Mouse (Mus musculus) lung, embryonic 14.5 days (tissue): ENCODE data around the gene Cacna1c. TPM values are rescaled to one million over a fixed set of nuclear protein-coding genes. Genes with fewer than 3 reads are reported as not detected.

Experiments
- ATAC-seq: fragments of 200-750 bp; cut with Nextera tagmentation; 2 replicates; pipeline ENCODE4 v1.8.0; 2017; ENCODE audit warnings: mild to moderate bottlenecking, moderate TSS enrichment, moderate library complexity; ENCODE audit not compliant: insufficient read depth
- DNase-seq: peaks from one replicate; pipeline ENCODE4 v3.0.0-alpha.2; 2015
- H3K27ac ChIP-seq: fragments of 300-500 bp; sonication (generic); 2 replicates; pipeline ENCODE4 v1.5.1; 2014; ENCODE audit warnings: low read depth, mild to moderate bottlenecking, moderate library complexity
- H3K27me3 ChIP-seq: fragments of 300-500 bp; sonication (generic); 2 replicates; pipeline ENCODE4 v1.6.1; 2014; ENCODE audit warnings: low read length, control low read depth; ENCODE audit not compliant: insufficient read depth
- H3K36me3 ChIP-seq: fragments of 300-500 bp; sonication (generic); 2 replicates; pipeline ENCODE4 v1.6.1; 2014; ENCODE audit warnings: control low read depth; ENCODE audit not compliant: insufficient read depth
- H3K4me1 ChIP-seq: fragments of 300-500 bp; sonication (generic); 2 replicates; pipeline ENCODE4 v1.6.1; 2014; ENCODE audit warnings: antibody characterized with exemption, control low read depth; ENCODE audit not compliant: insufficient read depth
- H3K4me2 ChIP-seq: fragments of 300-500 bp; sonication (generic); 2 replicates; pipeline ENCODE4 v1.6.1; 2014; ENCODE audit warnings: mild to moderate bottlenecking
- H3K4me3 ChIP-seq: fragments of 300-500 bp; sonication (generic); 2 replicates; pipeline ENCODE4 v1.5.1; 2014; ENCODE audit warnings: low read depth, low read length
- H3K9ac ChIP-seq: fragments of 300-500 bp; sonication (generic); 2 replicates; pipeline ENCODE4 v1.6.1; 2014
- H3K9me3 ChIP-seq: fragments of 300-500 bp; sonication (generic); 2 replicates; pipeline ENCODE4 v1.6.1; 2016; ENCODE audit warnings: low read depth, low read length, control low read depth
- CTCF ChIP-seq: IDR thresholded peaks from 2 replicates; pipeline ENCODE4 v1.5.1; 2016; ENCODE audit warnings: antibody characterized with exemption, low read depth
- WGBS: fragments of 180-500 bp; shearing (Covaris S2); extraction: QIAGEN DNeasy Blood & Tissue Kit; methylation state at CpG from one replicate; pipeline ENCODE4 v1.1.7; 2014; 5-methylcytosine and 5-hydroxymethylcytosine counted together
- polyA plus RNA-seq: library from polyadenylated mRNA; unstranded; fragments of >200 nt; fragmentation: Nextera tagmentation; extraction: Ambion mirVana; gene quantifications from 2 replicates; pipeline ENCODE4 v1.2.1, GENCODE M21; 2014

Cacna1c gene
- polyA plus RNA-seq, 1 experiment from 2014 or later, result 10.6 TPM

GRCm38 (mm10) chr6:119083559-119083958, 112.7 kb downstream of the Cacna1c start:
- Histone ChIP-seq H3K9me3 (no peaks in the 10 kb centered on the region), H3K4me1 (peaks cover 33% of the 10 kb centered on the region), H3K36me3 (no peaks in the 10 kb centered on the region), H3K27ac (0 out of 2 replicates have a peak overlapping the region, but pooled peaks have one; percentile 3), H3K4me2 (no peak overlapping the region), H3K9ac (no peak overlapping the region), H3K4me3 (no peak overlapping the region), H3K27me3 (no peaks in the 10 kb centered on the region)
- TF ChIP-seq CTCF, result no peak
- ATAC-seq (peak; percentile 19; the same call in 1 of the 2 replicates), DNase-seq (peak; percentile 60)
- WGBS, result 33% methylated on average over 7 of the region's 7 CpGs

GRCm38 (mm10) chr6:119082662-119083061, 113.6 kb downstream of the Cacna1c start:
- Histone ChIP-seq H3K9me3 (no peaks in the 10 kb centered on the region), H3K4me2 (no peak overlapping the region), H3K27me3 (no peaks in the 10 kb centered on the region), H3K27ac (no peak overlapping the region), H3K36me3 (no peaks in the 10 kb centered on the region), H3K4me3 (no peak overlapping the region), H3K4me1 (peaks cover 27% of the 10 kb centered on the region), H3K9ac (no peak overlapping the region)
- DNase-seq (no peak), ATAC-seq (no peak)
- 71% methylated on average over 8 of the region's 8 CpGs for WGBS
- TF ChIP-seq CTCF, result no peak

GRCm38 (mm10) chr6:119081650-119082049, 114.6 kb downstream of the Cacna1c start:
- H3K27ac ChIP-seq, result no peak overlapping the region
- no peak for DNase-seq
- H3K4me1 ChIP-seq, result peaks cover 27% of the 10 kb centered on the region
- no peak overlapping the region for H3K4me3 ChIP-seq
- H3K4me2 ChIP-seq, result no peak overlapping the region
- H3K9ac ChIP-seq, result no peak overlapping the region
- ATAC-seq, result no peak
- no peaks in the 10 kb centered on the region for H3K9me3 ChIP-seq
- no peaks in the 10 kb centered on the region for H3K36me3 ChIP-seq
- WGBS, result 83% methylated on average over 12 of the region's 12 CpGs
- H3K27me3 ChIP-seq, result no peaks in the 10 kb centered on the region
- TF ChIP-seq CTCF, result no peak

GRCm38 (mm10) chr6:119079626-119080025, 116.6 kb downstream of the Cacna1c start:
- DNase-seq, result peak; percentile 44
- H3K9me3 ChIP-seq, result no peaks in the 10 kb centered on the region
- ATAC-seq, result no peak
- peaks cover 19% of the 10 kb centered on the region for H3K4me1 ChIP-seq
- no peak overlapping the region for H3K4me3 ChIP-seq
- TF ChIP-seq CTCF, result no peak
- no peak overlapping the region for H3K9ac ChIP-seq
- no peaks in the 10 kb centered on the region for H3K36me3 ChIP-seq
- 55% methylated on average over 8 of the region's 8 CpGs for WGBS
- H3K4me2 ChIP-seq, result no peak overlapping the region
- H3K27ac ChIP-seq, result no peak overlapping the region
- no peaks in the 10 kb centered on the region for H3K27me3 ChIP-seq

- 55% methylated on average over 9 of the region's 9 CpGs for WGBS
Observed at GRCm38 (mm10) chr6:119078912-119079311, 117.3 kb downstream of the Cacna1c start.

GRCm38 (mm10) chr6:119077231-119077630, 119.0 kb downstream of the Cacna1c start:
- DNase-seq, result no peak

More at GRCm38 (mm10) chr6:119078912-119079311, 117.3 kb downstream of the Cacna1c start:
- no peak overlapping the region; the same call in 1 of the 2 replicates for H3K27ac ChIP-seq
- no peak for TF ChIP-seq CTCF
- H3K9me3 ChIP-seq, result no peaks in the 10 kb centered on the region
- H3K4me2 ChIP-seq, result no peak overlapping the region
- ATAC-seq (no peak), DNase-seq (no peak)
- peaks cover 13% of the 10 kb centered on the region for H3K4me1 ChIP-seq
- H3K9ac ChIP-seq, result no peak overlapping the region
- H3K4me3 ChIP-seq, result no peak overlapping the region
- no peaks in the 10 kb centered on the region for H3K36me3 ChIP-seq
- H3K27me3 ChIP-seq, result no peaks in the 10 kb centered on the region

GRCm38 (mm10) chr6:119073419-119074071, 122.7 kb downstream of the Cacna1c start:
- DNase-seq (no peak), ATAC-seq (no peak)
- Histone ChIP-seq H3K27me3 (no peaks in the 10 kb centered on the region), H3K4me1 (0 out of 2 replicates have a peak, but pooled peaks cover 4% of the 10 kb centered on the region), H3K9ac (no peak overlapping the region), H3K4me2 (no peak overlapping the region), H3K9me3 (no peaks in the 10 kb centered on the region), H3K4me3 (no peak overlapping the region), H3K27ac (no peak overlapping the region), H3K36me3 (no peaks in the 10 kb centered on the region)
- TF ChIP-seq CTCF, result no peak
- WGBS, result 86% methylated on average over 14 of the region's 14 CpGs

More at GRCm38 (mm10) chr6:119077231-119077630, 119.0 kb downstream of the Cacna1c start:
- ATAC-seq, result no peak
- no peak overlapping the region for H3K27ac ChIP-seq
- WGBS, result 85% methylated on average over 6 of the region's 6 CpGs
- no peaks in the 10 kb centered on the region for H3K36me3 ChIP-seq
- no peak for TF ChIP-seq CTCF
- no peaks in the 10 kb centered on the region for H3K9me3 ChIP-seq
- no peaks in the 10 kb centered on the region for H3K27me3 ChIP-seq
- no peak overlapping the region for H3K4me3 ChIP-seq
- peaks cover 5% of the 10 kb centered on the region; the same call in 1 of the 2 replicates for H3K4me1 ChIP-seq
- no peak overlapping the region for H3K9ac ChIP-seq
- no peak overlapping the region for H3K4me2 ChIP-seq
